Mouse (Mus musculus): ENCODE data around the gene Syt2.
A peak's percentile ranks its signal among the peaks of the same experiment; 100 is the strongest.

DNA sequence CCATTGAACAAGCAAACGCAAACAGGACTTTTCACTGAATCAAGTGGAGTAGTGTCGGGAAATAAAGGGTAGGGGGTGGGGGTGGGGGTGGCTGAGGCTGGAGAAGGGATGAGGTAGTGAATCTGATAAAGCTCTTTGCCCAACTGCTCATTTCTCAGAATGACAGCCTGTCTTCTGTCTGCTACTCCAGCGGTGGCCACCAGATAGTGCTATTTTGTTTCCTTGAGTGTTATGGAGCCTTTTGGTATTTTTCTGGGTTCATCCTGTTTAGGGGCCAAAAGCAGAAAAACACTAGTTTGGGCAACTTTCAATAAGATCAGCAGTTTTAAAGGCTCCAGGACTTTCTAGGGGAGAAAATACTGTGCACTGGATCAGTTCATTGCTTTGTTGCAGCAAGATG is 9.8 kb upstream of the Syt2 start:
- TF ChIP-seq CTCF (IDR thresholded peaks at IDR 0.05) (peak; percentile 72), EP300 (IDR thresholded peaks at IDR 0.05) (no peak)

Data from lung, postnatal 0 days (tissue).